Mouse (Mus musculus) spleen, adult 2 months (tissue): ENCODE data around the gene Chrna7. TPM values are rescaled to one million over a fixed set of nuclear protein-coding genes. Genes with fewer than 3 reads are reported as not detected.

Experiments used
- DNase-seq, 2 experiments: peaks; one replicate each; pipeline versions ENCODE4 v3.0.0 to v3.0.0-alpha.2; 2012 to 2021; ENCODE audit warnings: low spot score in 2 of 2, low read depth in 1 of 2
- H3K27ac ChIP-seq: fragments of 200-500 bp; 2 replicates; pipeline ENCODE4 v1.5.1; 2012; ENCODE audit warnings: low read length, inconsistent platforms; ENCODE audit not compliant: insufficient read depth
- H3K27me3 ChIP-seq: fragments of 200-500 bp; 2 replicates; pipeline ENCODE4 v1.6.1; 2012; ENCODE audit warnings: mild to moderate bottlenecking, moderate library complexity, low read length, inconsistent platforms; ENCODE audit not compliant: control insufficient read depth, insufficient read depth
- H3K36me3 ChIP-seq: fragments of 200-500 bp; 2 replicates; pipeline ENCODE4 v1.6.1; 2012; ENCODE audit warnings: mild to moderate bottlenecking, low read length, inconsistent platforms; ENCODE audit not compliant: control insufficient read depth, insufficient read depth
- H3K4me1 ChIP-seq: fragments of 200-500 bp; 2 replicates; pipeline ENCODE4 v1.6.1; 2011; ENCODE audit warnings: inconsistent platforms; ENCODE audit not compliant: control insufficient read depth, insufficient read depth, insufficient read length
- H3K4me3 ChIP-seq: fragments of 200-500 bp; 2 replicates; pipeline ENCODE4 v1.5.1; 2011; ENCODE audit warnings: mild to moderate bottlenecking, inconsistent platforms; ENCODE audit not compliant: insufficient read depth, insufficient read length; ENCODE audit errors: extremely low read depth
- CTCF ChIP-seq: fragments of 200-500 bp; IDR thresholded peaks from 2 replicates; pipeline ENCODE4 v1.5.1; 2011; ENCODE audit warnings: mild to moderate bottlenecking, inconsistent platforms; ENCODE audit not compliant: insufficient read depth, insufficient read length, insufficient replicate concordance; ENCODE audit errors: extremely low read depth
- POLR2A ChIP-seq: fragments of 200-500 bp; IDR thresholded peaks from 2 replicates; pipeline ENCODE4 v1.6.1; 2011; ENCODE audit warnings: low read depth, low read length, inconsistent platforms
- WGBS: fragments of 180-500 bp; shearing (Covaris S2); methylation state at CpG from one replicate; pipeline ENCODE4 v1.1.7; 2018; 5-methylcytosine and 5-hydroxymethylcytosine counted together
- polyA plus RNA-seq: library from polyadenylated mRNA; depleted of rRNA; stranded (reverse); fragments of >200 nt; gene quantifications from 2 replicates; pipeline ENCODE4 v1.2.3, GENCODE M21; 2012

Chrna7 gene
- polyA plus RNA-seq, 1 experiment: 0.06 TPM

DNA sequence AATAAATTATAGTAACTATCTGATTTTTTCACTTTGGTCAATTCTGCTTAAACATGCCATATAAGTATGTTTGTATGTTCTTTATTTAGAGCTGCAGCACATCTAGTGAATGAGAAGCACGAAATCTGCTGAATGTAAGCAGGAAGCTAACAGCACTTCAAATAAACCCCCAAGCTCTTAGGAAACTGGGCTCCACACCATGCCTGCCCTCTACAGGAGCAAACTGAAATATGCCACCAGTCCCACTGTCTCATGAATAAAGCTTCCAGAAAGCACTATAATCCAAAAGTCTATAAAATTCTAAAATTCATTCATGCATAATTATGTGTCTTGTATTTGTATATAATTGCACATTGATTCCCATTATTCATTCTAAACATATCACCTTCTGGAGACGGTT lies 5.2 kb downstream of the Chrna7 start:
- Histone ChIP-seq H3K27me3 (peaks cover 2% of the 10 kb centered on the region; the same call in 1 of the 2 replicates), H3K4me1 (no peaks in the 10 kb centered on the region), H3K4me3 (no peak overlapping the region), H3K27ac (no peak overlapping the region), H3K36me3 (no peaks in the 10 kb centered on the region)
- no peak for DNase-seq
- TF ChIP-seq CTCF (no peak), POLR2A (no peak)
- 44% methylated on average over 2 of the region's 2 CpGs for WGBS

- 69% methylated on average over 2 of the region's 2 CpGs for WGBS
- no peaks in the 10 kb centered on the region for H3K27me3 ChIP-seq
Measured at GRCm38 (mm10) chr7:63195560-63195959, 16.8 kb downstream of the Chrna7 start.

DNA sequence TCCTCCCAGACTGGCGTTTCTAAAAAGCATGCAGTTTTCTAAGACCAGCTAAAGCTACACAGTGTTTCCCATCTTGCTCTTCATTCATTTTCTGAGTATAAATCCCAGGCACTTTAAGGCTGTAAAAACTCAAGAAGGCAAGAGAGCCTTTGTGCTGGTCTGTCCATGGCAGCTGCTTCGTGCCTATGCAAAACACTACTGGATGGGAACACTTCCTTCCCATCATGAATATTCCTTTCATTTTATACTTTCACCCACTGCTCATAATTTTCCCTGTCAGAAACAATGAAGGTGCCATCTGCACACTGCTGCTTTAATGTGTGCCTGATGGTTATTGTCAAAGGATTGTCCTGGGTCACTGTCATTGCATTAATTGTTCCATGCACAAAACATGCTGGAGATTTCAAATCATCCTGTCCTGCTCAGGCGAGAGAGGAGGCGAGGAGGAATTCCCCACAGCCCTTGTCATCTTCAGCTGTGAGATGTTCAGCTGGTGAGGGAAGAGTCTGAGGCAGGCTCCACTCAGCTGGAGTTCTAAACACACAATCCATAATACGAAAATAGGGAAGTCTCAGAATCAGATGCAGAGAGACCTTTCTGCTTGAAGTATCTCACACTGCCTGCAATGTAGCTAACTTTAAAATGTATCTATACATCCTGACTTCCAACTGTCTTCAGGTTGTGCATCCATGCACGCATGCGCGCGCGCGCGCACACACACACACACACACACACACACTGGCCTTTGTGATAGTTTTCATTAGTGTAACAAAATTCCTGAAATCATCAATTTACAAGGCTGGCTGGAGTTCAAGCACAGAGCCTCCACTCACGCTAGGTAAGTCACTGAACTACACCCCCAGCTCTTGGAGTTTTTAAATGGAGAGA lies 22.5 kb downstream of the Chrna7 start:
- TF ChIP-seq POLR2A (no peak), CTCF (no peak)
- DNase-seq: no peak
- Histone ChIP-seq H3K4me1 (no peaks in the 10 kb centered on the region), H3K36me3 (no peaks in the 10 kb centered on the region), H3K27ac (no peak overlapping the region), H3K27me3 (no peaks in the 10 kb centered on the region), H3K4me3 (no peak overlapping the region)
- 89% methylated on average over 13 of the region's 13 CpGs for WGBS

More at GRCm38 (mm10) chr7:63195560-63195959, 16.8 kb downstream of the Chrna7 start:
- H3K36me3 ChIP-seq: no peaks in the 10 kb centered on the region
- TF ChIP-seq CTCF: no peak
- no peak overlapping the region for H3K27ac ChIP-seq
- no peak overlapping the region for H3K4me3 ChIP-seq
- H3K4me1 ChIP-seq: no peaks in the 10 kb centered on the region
- no peak for DNase-seq

GRCm38 (mm10) chr7:63170063-63170787 lies 42.1 kb downstream of the Chrna7 start:
- DNase-seq: no peak
- TF ChIP-seq POLR2A (no peak), CTCF (no peak)
- 70% methylated on average over 3 of the region's 3 CpGs for WGBS
- H3K27ac ChIP-seq: no peak overlapping the region
- no peaks in the 10 kb centered on the region for H3K36me3 ChIP-seq
- H3K4me3 ChIP-seq: no peak overlapping the region
- H3K4me1 ChIP-seq: no peaks in the 10 kb centered on the region
- no peaks in the 10 kb centered on the region for H3K27me3 ChIP-seq

GRCm38 (mm10) chr7:63164617-63165016 lies 47.8 kb downstream of the Chrna7 start:
- no peak for DNase-seq
- Histone ChIP-seq H3K36me3 (no peaks in the 10 kb centered on the region), H3K4me1 (no peaks in the 10 kb centered on the region), H3K4me3 (no peak overlapping the region), H3K27me3 (no peaks in the 10 kb centered on the region), H3K27ac (no peak overlapping the region)
- 76% methylated on average over 3 of the region's 3 CpGs for WGBS
- TF ChIP-seq POLR2A (no peak), CTCF (no peak)

- Histone ChIP-seq H3K27me3 (no peaks in the 10 kb centered on the region), H3K4me1 (no peaks in the 10 kb centered on the region)
Measured at GRCm38 (mm10) chr7:63162272-63162864, 50.0 kb downstream of the Chrna7 start.

DNA sequence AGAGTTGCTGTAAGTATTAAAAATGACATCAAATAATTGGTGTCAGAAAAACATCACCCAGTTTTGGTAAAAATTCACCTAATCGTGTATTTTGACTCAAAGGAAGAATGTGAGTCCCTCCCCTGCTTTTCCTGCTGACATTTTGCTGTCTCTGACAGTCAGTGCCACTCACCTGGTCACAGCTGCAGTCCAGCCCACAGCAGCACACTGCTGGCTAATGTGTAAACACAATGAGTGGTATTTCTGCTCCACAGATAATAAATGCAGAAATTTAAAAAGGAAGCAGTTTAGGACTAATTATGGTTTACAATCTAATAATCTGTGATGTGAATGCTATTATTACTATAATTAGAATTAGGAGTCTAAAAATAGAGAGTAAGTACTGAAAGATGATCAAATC lies 59.1 kb downstream of the Chrna7 start:
- no peak for DNase-seq
- no peak overlapping the region for H3K4me3 ChIP-seq
- TF ChIP-seq POLR2A (no peak), CTCF (no peak)
- H3K27ac ChIP-seq: no peak overlapping the region
- no peaks in the 10 kb centered on the region for H3K36me3 ChIP-seq
- no peaks in the 10 kb centered on the region for H3K4me1 ChIP-seq
- H3K27me3 ChIP-seq: no peaks in the 10 kb centered on the region
- WGBS: 53% methylated on average over 1 of the region's 1 CpGs

More at GRCm38 (mm10) chr7:63162272-63162864, 50.0 kb downstream of the Chrna7 start:
- TF ChIP-seq CTCF: no peak
- TF ChIP-seq POLR2A: no peak
- DNase-seq: no peak
- H3K27ac ChIP-seq: no peak overlapping the region
- H3K36me3 ChIP-seq: no peaks in the 10 kb centered on the region
- WGBS: 83% methylated on average over 7 of the region's 7 CpGs
- no peak overlapping the region for H3K4me3 ChIP-seq
